Mouse (Mus musculus) liver, postnatal 0 days (tissue): Measurements from ENCODE around the gene Nop2. TPM values are rescaled to one million over a fixed set of nuclear protein-coding genes. Genes with fewer than 3 reads are reported as not detected.

Experiments
- ATAC-seq: fragments of 200-750 bp; cut with Nextera tagmentation; 2 replicates; pipeline ENCODE4 v1.8.0; 2017; ENCODE audit warnings: mild to moderate bottlenecking, moderate library complexity
- DNase-seq: peaks from one replicate; pipeline ENCODE4 v3.0.0-alpha.2; 2016
- H3K27ac ChIP-seq: fragments of 300-500 bp; sonication (generic); 2 replicates; pipeline ENCODE4 v1.5.1; 2014; ENCODE audit warnings: antibody characterized with exemption, moderate library complexity, mild to moderate bottlenecking, low read depth
- H3K27me3 ChIP-seq: fragments of 300-500 bp; sonication (generic); 2 replicates; pipeline ENCODE4 v1.6.1; 2014; ENCODE audit warnings: low read length, control low read depth, mixed read lengths; ENCODE audit not compliant: insufficient read depth
- H3K36me3 ChIP-seq: fragments of 300-500 bp; sonication (generic); replicated peaks from 2 replicates; pipeline ENCODE4 v1.6.1; 2014; ENCODE audit warnings: mild to moderate bottlenecking, control low read depth, low read length, moderate library complexity, mixed read lengths; ENCODE audit not compliant: insufficient read depth
- H3K4me1 ChIP-seq: fragments of 300-500 bp; sonication (generic); 2 replicates; pipeline ENCODE4 v1.6.1; 2014; ENCODE audit warnings: antibody characterized with exemption, mild to moderate bottlenecking, control low read depth; ENCODE audit not compliant: insufficient read depth
- H3K4me2 ChIP-seq: fragments of 300-500 bp; sonication (generic); 2 replicates; pipeline ENCODE4 v1.6.1; 2014; ENCODE audit warnings: low read depth, mild to moderate bottlenecking, low read length, moderate library complexity, mixed read lengths
- H3K4me3 ChIP-seq: fragments of 300-500 bp; sonication (generic); 2 replicates; pipeline ENCODE4 v1.5.1; 2014; ENCODE audit warnings: low read depth, low read length
- H3K9ac ChIP-seq: fragments of 300-500 bp; sonication (generic); replicated peaks from 2 replicates; pipeline ENCODE4 v1.6.1; 2014; ENCODE audit warnings: mild to moderate bottlenecking, moderate library complexity
- H3K9me3 ChIP-seq: fragments of 300-500 bp; sonication (generic); 2 replicates; pipeline ENCODE4 v1.6.1; 2016; ENCODE audit warnings: mild to moderate bottlenecking, control low read depth, low read length, mixed read lengths
- CTCF ChIP-seq: sonication (generic); IDR thresholded peaks from 2 replicates; pipeline ENCODE4 v1.5.1; 2016; ENCODE audit warnings: antibody characterized with exemption, low read depth
- EP300 ChIP-seq: IDR thresholded peaks from 2 replicates; pipeline ENCODE4 v1.6.1; 2016; ENCODE audit warnings: antibody characterized with exemption, low read depth, mild to moderate bottlenecking
- WGBS: fragments of 180-500 bp; shearing (Covaris S2); extraction: QIAGEN DNeasy Blood & Tissue Kit; methylation state at CpG from one replicate; pipeline ENCODE4 v1.1.7; 2014; ENCODE audit not compliant: insufficient replicate concordance; 5-methylcytosine and 5-hydroxymethylcytosine counted together
- polyA plus RNA-seq: library from polyadenylated mRNA; unstranded; fragments of >200 nt; fragmentation: Nextera tagmentation; extraction: Ambion mirVana; gene quantifications from 2 replicates; pipeline ENCODE4 v1.2.1, GENCODE M21; 2015

Gene Nop2
- polyA plus RNA-seq, 1 experiment from 2014 or later: 23.2 TPM

DNA sequence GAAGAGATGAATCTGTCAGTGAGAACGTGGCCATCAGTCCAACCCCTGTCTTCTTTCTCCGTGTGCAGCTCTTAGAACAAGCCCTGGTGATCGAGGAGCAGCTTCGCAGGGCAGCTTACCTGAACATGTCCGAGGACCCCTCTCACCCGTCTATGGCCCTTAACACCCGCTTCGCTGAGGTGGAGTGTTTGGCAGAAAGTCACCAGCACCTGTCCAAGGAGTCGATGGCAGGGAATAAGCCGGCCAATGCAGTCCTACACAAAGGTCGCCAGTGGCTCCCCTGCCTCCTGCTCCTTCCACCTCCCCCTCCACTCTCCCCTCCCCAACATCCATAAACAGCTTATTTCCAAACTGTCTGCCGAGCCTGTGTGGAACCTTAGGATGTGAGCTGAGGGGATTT is 3.0 kb upstream of the Nop2 start:
- WGBS: 92% methylated on average over 12 of the region's 12 CpGs

DNA sequence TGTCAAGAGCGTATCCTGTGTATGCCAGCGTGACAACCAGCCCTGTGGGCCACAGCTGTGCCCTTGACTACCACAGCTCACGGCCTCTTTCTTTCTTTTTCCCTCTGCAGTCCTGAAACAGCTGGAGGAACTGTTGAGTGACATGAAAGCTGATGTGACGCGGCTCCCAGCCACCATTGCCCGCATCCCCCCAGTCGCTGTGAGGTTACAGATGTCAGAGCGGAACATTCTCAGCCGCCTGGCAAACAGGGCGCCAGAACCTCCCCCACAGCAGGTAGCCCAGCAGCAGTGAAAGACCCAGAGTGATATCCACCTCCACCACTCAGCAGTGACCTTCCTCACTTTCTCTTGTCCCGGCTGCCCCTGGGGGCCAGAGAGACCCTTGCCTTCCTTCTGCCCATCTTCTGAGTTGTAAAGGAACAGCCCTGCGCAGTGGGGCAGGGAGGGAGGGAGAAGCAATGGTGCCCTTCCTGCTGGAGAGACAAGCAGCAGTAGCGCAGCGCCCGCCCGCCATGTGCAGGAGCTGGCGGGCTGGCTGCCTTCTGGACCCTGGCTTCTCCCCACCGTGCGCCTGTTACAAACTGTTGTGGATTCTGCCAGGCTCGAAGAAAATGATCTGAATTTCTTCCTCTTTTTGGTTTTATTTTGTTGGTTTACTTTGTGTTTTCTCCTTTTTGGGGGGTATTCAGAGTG is 1.9 kb upstream of the Nop2 start:
- Histone ChIP-seq H3K9ac (no peak overlapping the region), H3K27ac (no peak overlapping the region), H3K27me3 (no peaks in the 10 kb centered on the region), H3K36me3 (peaks cover 55% of the 10 kb centered on the region), H3K4me3 (no peak overlapping the region), H3K4me2 (no peak overlapping the region), H3K9me3 (no peaks in the 10 kb centered on the region), H3K4me1 (peaks cover 10% of the 10 kb centered on the region)
- WGBS: 86% methylated on average over 20 of the region's 20 CpGs
- no peak for TF ChIP-seq CTCF
- no peak for TF ChIP-seq EP300
- no peak for ATAC-seq
- DNase-seq: no peak

More for the DNA sequence above, 3.0 kb upstream of the Nop2 start:
- TF ChIP-seq CTCF (no peak), EP300 (no peak)
- Histone ChIP-seq H3K27me3 (no peaks in the 10 kb centered on the region), H3K36me3 (peaks cover 58% of the 10 kb centered on the region), H3K4me3 (no peak overlapping the region), H3K9ac (no peak overlapping the region), H3K4me2 (no peak overlapping the region), H3K4me1 (peaks cover 10% of the 10 kb centered on the region), H3K27ac (no peak overlapping the region), H3K9me3 (no peaks in the 10 kb centered on the region)
- no peak for ATAC-seq
- no peak for DNase-seq

GRCm38 (mm10) chr6:125132470-125132869 is 761 bp downstream of the Nop2 start:
- TF ChIP-seq CTCF: no peak
- TF ChIP-seq EP300: no peak
- Histone ChIP-seq H3K4me1 (peaks cover 10% of the 10 kb centered on the region), H3K9ac (peak overlapping the region; percentile 84), H3K27ac (0 out of 2 replicates have a peak overlapping the region, but pooled peaks have one; percentile 22), H3K36me3 (peaks cover 56% of the 10 kb centered on the region), H3K9me3 (no peaks in the 10 kb centered on the region), H3K4me2 (peak overlapping the region; percentile 97), H3K27me3 (no peaks in the 10 kb centered on the region), H3K4me3 (peak overlapping the region; percentile 81)
- DNase-seq: no peak
- WGBS: 1% methylated on average over 11 of the region's 11 CpGs
- ATAC-seq: no peak

DNA sequence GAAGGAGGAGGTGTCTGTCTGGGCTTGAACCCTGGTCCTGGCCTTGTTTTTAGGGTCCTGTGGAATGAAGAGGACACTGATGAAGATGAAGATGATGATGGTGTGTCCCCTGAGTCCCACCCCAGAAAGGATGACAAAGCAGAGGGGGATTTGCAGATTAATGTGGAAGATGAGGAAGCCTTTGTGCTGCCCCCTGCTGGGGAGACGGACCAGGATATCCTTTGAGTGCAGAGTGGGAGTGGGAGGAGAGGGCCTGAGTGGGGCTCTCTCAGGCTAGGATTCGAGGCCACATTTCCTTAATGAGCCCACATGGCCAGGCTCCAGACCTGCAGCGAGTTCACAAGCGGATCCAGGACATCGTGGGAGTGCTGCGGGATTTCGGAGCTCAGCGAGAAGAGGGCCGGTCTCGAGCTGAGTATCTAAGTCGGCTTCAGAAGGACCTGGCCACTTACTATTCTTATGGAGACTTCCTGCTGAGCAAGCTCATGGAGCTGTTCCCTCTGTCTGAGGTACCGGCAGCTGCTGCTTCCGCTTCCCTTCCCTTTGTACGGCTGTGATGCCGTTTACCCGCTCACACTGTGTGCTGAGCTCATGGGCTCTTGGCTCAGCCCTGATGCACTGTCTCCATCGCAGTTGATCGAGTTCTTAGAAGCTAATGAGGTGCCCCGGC is 5.4 kb downstream of the Nop2 start:
- 92% methylated on average over 19 of the region's 19 CpGs for WGBS
- Histone ChIP-seq H3K4me3 (no peak overlapping the region), H3K9me3 (no peaks in the 10 kb centered on the region), H3K36me3 (peaks cover 78% of the 10 kb centered on the region), H3K27me3 (no peaks in the 10 kb centered on the region), H3K9ac (no peak overlapping the region), H3K4me1 (peaks cover 5% of the 10 kb centered on the region; the same call in 1 of the 2 replicates), H3K4me2 (no peak overlapping the region), H3K27ac (no peak overlapping the region)
- ATAC-seq: no peak
- peak; percentile 70 for DNase-seq
- TF ChIP-seq EP300: no peak
- peak; percentile 72 for TF ChIP-seq CTCF

DNA sequence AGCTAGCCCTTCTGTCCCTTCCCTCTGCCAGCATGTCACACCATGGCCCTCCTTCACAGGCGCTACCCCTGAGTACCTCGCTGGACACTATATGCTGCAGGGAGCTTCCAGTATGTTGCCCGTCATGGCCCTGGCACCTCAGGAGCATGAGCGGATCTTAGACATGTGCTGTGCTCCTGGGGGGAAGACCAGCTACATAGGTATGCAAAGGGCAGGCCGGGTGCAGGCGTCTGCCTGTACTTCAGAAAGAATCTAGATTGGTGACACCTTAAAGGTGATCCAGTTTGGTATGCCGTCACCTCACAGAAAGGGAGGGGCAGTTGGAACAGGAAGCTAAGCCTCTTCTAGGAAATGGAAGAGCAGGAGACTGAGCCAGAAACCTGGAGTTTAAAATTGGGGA is 8.0 kb downstream of the Nop2 start:
- Histone ChIP-seq H3K27me3 (no peaks in the 10 kb centered on the region), H3K4me1 (peaks cover 2% of the 10 kb centered on the region), H3K27ac (no peak overlapping the region), H3K36me3 (peaks cover 75% of the 10 kb centered on the region), H3K9me3 (no peaks in the 10 kb centered on the region), H3K4me2 (no peak overlapping the region), H3K4me3 (no peak overlapping the region), H3K9ac (no peak overlapping the region)
- no peak for TF ChIP-seq EP300
- no peak for TF ChIP-seq CTCF
- 89% methylated on average over 7 of the region's 7 CpGs for WGBS
- ATAC-seq (no peak), DNase-seq (no peak)

- Histone ChIP-seq H3K9ac (no peak overlapping the region), H3K4me1 (peaks cover 19% of the 10 kb centered on the region), H3K36me3 (peaks cover 52% of the 10 kb centered on the region), H3K27ac (no peak overlapping the region), H3K27me3 (no peaks in the 10 kb centered on the region), H3K4me3 (no peak overlapping the region), H3K4me2 (no peak overlapping the region), H3K9me3 (no peaks in the 10 kb centered on the region)
- ATAC-seq (no peak), DNase-seq (no peak)
- TF ChIP-seq CTCF (no peak), EP300 (no peak)
- WGBS: 91% methylated on average over 8 of the region's 8 CpGs
Measured at GRCm38 (mm10) chr6:125142436-125142835, 10.7 kb downstream of the Nop2 start.
